ENCODE assay signal across 20 mouse cellular contexts in genomic region chr12:47074961-47075360, GRCm38 (mm10).
"Had no signal": no experiment of that assay in that cellular context is flagged by ENCODE, and none has a peak within 500 bp of the region (broad histone marks: within the 10 kb centered on the region; RNA-seq: fewer than 3 reads in every experiment).

No protein-coding gene starts in this region.

- H3K4me1 ChIP-seq: kidney, embryonic 15.5 days; liver, embryonic 13.5 days; midbrain, embryonic 13.5 days; neural tube, embryonic 13.5 days had no signal

- H3K4me3 ChIP-seq: kidney, embryonic 15.5 days; left cerebral cortex, adult 2 months; liver, embryonic 13.5 days; midbrain, embryonic 13.5 days; myocyte; neural tube, embryonic 13.5 days had no signal

- H3K36me3 ChIP-seq: kidney, embryonic 15.5 days; liver, embryonic 13.5 days; midbrain, embryonic 13.5 days; neural tube, embryonic 13.5 days had no signal

- H3K27me3 ChIP-seq: kidney, embryonic 15.5 days; liver, embryonic 13.5 days; midbrain, embryonic 13.5 days; neural tube, embryonic 13.5 days had no signal

- ATAC-seq: lung, postnatal 0 days; midbrain, embryonic 13.5 days had no signal

- DNase-seq: kidney, adult 8-10 months; kidney, postnatal 10 days; kidney, postnatal 36 days; layer of hippocampus, postnatal 36 days; liver, embryonic 13.5 days; lung, embryonic 14.5 days; right cerebral cortex, adult 18-20 months; right cerebral cortex, postnatal 14 days; right cerebral cortex, postnatal 4 days; thymus, adult 2 months; thymus, postnatal 14 days; thymus, postnatal 4 days had no signal

- H3K27ac ChIP-seq: kidney, embryonic 15.5 days; left cerebral cortex, adult 2 months; liver, embryonic 13.5 days; macrophage; midbrain, embryonic 13.5 days; neural tube, embryonic 13.5 days; stomach, postnatal 0 days had no signal

- H3K9me3 ChIP-seq: kidney, embryonic 15.5 days; liver, embryonic 13.5 days; midbrain, embryonic 13.5 days; neural tube, embryonic 13.5 days had no signal

- H3K9ac ChIP-seq: kidney, embryonic 15.5 days; liver, embryonic 13.5 days; lung, embryonic 14.5 days; midbrain, embryonic 13.5 days; neural tube, embryonic 13.5 days had no signal

- H3K4me2 ChIP-seq: kidney, embryonic 15.5 days; liver, embryonic 13.5 days; lung, embryonic 14.5 days; midbrain, embryonic 13.5 days; neural tube, embryonic 13.5 days had no signal
